Mouse (Mus musculus) neural tube, embryonic 13.5 days (tissue): Measurements from ENCODE around the gene 6030498E09Rik. TPM values are rescaled to one million over a fixed set of nuclear protein-coding genes. Genes with fewer than 3 reads are reported as not detected.

Experiments
- microRNA-seq: library from miRNA; unstranded; fragments of <30 nt; microRNA quantifications from one replicate; pipeline ENCODE4, GENCODE M21; 2016
- polyA plus RNA-seq: library from polyadenylated mRNA; unstranded; fragments of >200 nt; fragmentation: Nextera tagmentation; extraction: Ambion mirVana; gene quantifications from 2 replicates; pipeline ENCODE4 v1.2.1, GENCODE M21; 2015

Gene 6030498E09Rik
- polyA plus RNA-seq, 1 experiment from 2014 or later, result not detected

Small RNA genes lying within 50 kb of the gene (microRNA-seq; reads per million reads assigned to microRNA genes)
- gene Gm25642, result not detected

Other genes with a start within 250 kb of the 6030498E09Rik start
- gene Cul4b, start 196.5 kb upstream of the 6030498E09Rik start, polyA plus RNA-seq, result 18.4 and 19.6 TPM in 2 replicates
- gene Mcts1, start 172.1 kb upstream of the 6030498E09Rik start, polyA plus RNA-seq, result 199 and 218 TPM in 2 replicates
- gene C1galt1c1, start 137.6 kb upstream of the 6030498E09Rik start, polyA plus RNA-seq, result 34.7 and 37.0 TPM in 2 replicates